22 mouse cellular contexts compared by ENCODE assay signal in genomic region chr6:4798382-4798781, GRCm38 (mm10). TPM values are rescaled to one million over a fixed set of nuclear protein-coding genes. Genes with fewer than 3 reads are reported as not detected.
A peak's percentile ranks its signal among the peaks of the same experiment; 100 is the strongest.
DNase-seq lines count a peak whose midpoint lies in the region; ATAC-seq lines count a peak whose summit lies in the region.
"Had no signal": no experiment of that assay in that cellular context is flagged by ENCODE, and none has a peak within 500 bp of the region (broad histone marks: within the 10 kb centered on the region; RNA-seq: fewer than 3 reads in every experiment).

No protein-coding gene starts in this region.

- H3K4me2 ChIP-seq in heart, embryonic 14.5 days (ENCODE audit: low read length), result no peak overlapping the region
- H3K4me2 ChIP-seq: hindbrain, embryonic 13.5 days; midbrain, embryonic 15.5 days; stomach, embryonic 15.5 days had no signal

- H3K4me1 ChIP-seq in heart, embryonic 14.5 days (ENCODE audit: control insufficient read depth in 2 of 2, insufficient read depth in 2 of 2, low read length in 2 of 2), result no peaks in the 10 kb centered on the region
- H3K4me1 ChIP-seq: hindbrain, embryonic 13.5 days; midbrain, embryonic 15.5 days; stomach, embryonic 15.5 days had no signal

- H3K36me3 ChIP-seq in heart, embryonic 14.5 days (ENCODE audit: control insufficient read depth, insufficient read depth, low read length), result no peaks in the 10 kb centered on the region
- no peaks in the 10 kb centered on the region for H3K36me3 ChIP-seq in macrophage (ENCODE audit: inconsistent target)
- H3K36me3 ChIP-seq: hindbrain, embryonic 13.5 days; midbrain, embryonic 15.5 days; stomach, embryonic 15.5 days had no signal

- no peaks in the 10 kb centered on the region for H3K27me3 ChIP-seq in heart, embryonic 14.5 days (ENCODE audit: control insufficient read depth, insufficient read depth, low read length)
- H3K27me3 ChIP-seq: hindbrain, embryonic 13.5 days; midbrain, embryonic 15.5 days; stomach, embryonic 15.5 days had no signal

- 36% methylated on average over 2 of the region's 2 CpGs for WGBS in heart, embryonic 14.5 days
- WGBS in macrophage (ENCODE audit: missing documents), result 15% methylated on average over 2 of the region's 2 CpGs

- no peaks in the 10 kb centered on the region for H3K9me3 ChIP-seq in heart, embryonic 14.5 days (ENCODE audit: control insufficient read depth, low read length)
- H3K9me3 ChIP-seq: hindbrain, embryonic 13.5 days; midbrain, embryonic 15.5 days; stomach, embryonic 15.5 days had no signal

- H3K79me2 ChIP-seq in macrophage (ENCODE audit: inconsistent target), result no peaks in the 10 kb centered on the region

- H3K9ac ChIP-seq in heart, embryonic 14.5 days (ENCODE audit: low read length), result no peak overlapping the region
- H3K9ac ChIP-seq: forebrain, postnatal 0 days; hindbrain, embryonic 13.5 days; midbrain, embryonic 15.5 days; stomach, embryonic 15.5 days had no signal

- no peak for DNase-seq in heart, postnatal 4 days
- peak; percentile 36 for DNase-seq in 416B (ENCODE audit: low read depth)
- peak; percentile 39 for DNase-seq in MEL-GATA-1-ER (ENCODE audit: extremely low read depth, low read depth)
- DNase-seq in Muller cell, postnatal 12 days (ENCODE audit: inconsistent ontology term), result no peak
- no peak for DNase-seq in kidney, postnatal 4 days
- DNase-seq: adrenal gland, postnatal 10 days; cerebellum, adult 11 months; cerebellum, postnatal 14 days; embryo, embryonic 11 days; forebrain, postnatal 0 days; kidney, adult 8-10 months; kidney, postnatal 14 days; liver; lung, adult 18-20 months; right cerebral cortex, postnatal 25 days; thymus, adult 2 months had no signal

- no peak overlapping the region for H3K4me3 ChIP-seq in heart, embryonic 14.5 days (ENCODE audit: control insufficient read depth in 1 of 2, insufficient read depth in 1 of 2, low read depth in 1 of 2, low read length in 2 of 2)
- no peak overlapping the region for H3K4me3 ChIP-seq in macrophage (ENCODE audit: inconsistent target)
- H3K4me3 ChIP-seq: hindbrain, embryonic 13.5 days; midbrain, embryonic 15.5 days; stomach, embryonic 15.5 days had no signal

- no peak for ATAC-seq in heart, embryonic 14.5 days (ENCODE audit: insufficient number of reproducible peaks, insufficient read depth, low FRiP score, low read depth)
- ATAC-seq: activated CD4-positive, CD25-positive, alpha-beta regulatory T cell, adult 4 months; forebrain, postnatal 0 days; midbrain, embryonic 15.5 days had no signal

- peak overlapping the region; percentile 21 to 28; a peak in 1 of 4 replicates for H3K27ac ChIP-seq in heart, embryonic 14.5 days (replicated peaks in 1 of 2; ENCODE audit: control insufficient read depth in 1 of 2, insufficient read depth in 1 of 2, low read depth in 2 of 2, low read length in 2 of 2)
- H3K27ac ChIP-seq in macrophage, result peak overlapping the region; percentile 46
- H3K27ac ChIP-seq: hindbrain, embryonic 13.5 days; midbrain, embryonic 15.5 days; stomach, embryonic 15.5 days had no signal

RNA-seq across cellular contexts. Expression of gene Peg10, which starts 51.3 kb away (rescaled TPM):
- polyA plus RNA-seq in heart, embryonic 14.5 days (2014; fragmentation: Nextera tagmentation; extraction: Ambion mirVana), result 2.4 and 2.9 TPM in 2 replicates
- total RNA-seq in heart, postnatal 4 days (2021), result 10 to 100 TPM in 1 of 2 experiments, 1 to 10 TPM in 1; 9.1 to 10.3 TPM
- 1 to 10 TPM in 1 of 26 experiments, under 1 TPM in 2, not detected in 23; 0.08 to 1.6 (median 0.08) TPM for total RNA-seq in macrophage (2018; cell fraction: chromatin; rRNA removed)
- under 1 TPM in 21 of 26 experiments, not detected in 5; under 0.01 to 0.14 (median 0.04) TPM for total RNA-seq in macrophage (2018; cell fraction: cytosol; rRNA removed)
- under 1 TPM in 13 of 26 experiments, not detected in 13; 0.05 to 0.34 (median 0.09) TPM for total RNA-seq in macrophage (2018; cell fraction: nucleus; rRNA removed)
- polyA plus RNA-seq in macrophage (2018), result 0.07 TPM in 1 of 3 replicates, not detected in the others

RNA-seq across cellular contexts. Expression of gene Sgce, which starts 51.4 kb away (rescaled TPM):
- 47.5 and 52.7 TPM in 2 replicates for polyA plus RNA-seq in heart, embryonic 14.5 days (2014; fragmentation: Nextera tagmentation; extraction: Ambion mirVana)
- 10 to 100 TPM; 45.5 to 48.0 TPM for total RNA-seq in heart, postnatal 4 days (2021)
- total RNA-seq in macrophage (2018; cell fraction: chromatin; rRNA removed), result 1 to 10 TPM in 1 of 26 experiments, under 1 TPM in 2, not detected in 23; 0.55 to 7.1 (median 0.82) TPM
- under 1 TPM in 6 of 26 experiments, not detected in 20; 0.07 to 0.19 (median 0.11) TPM for total RNA-seq in macrophage (2018; cell fraction: cytosol; rRNA removed)
- 1 to 10 TPM in 1 of 26 experiments, under 1 TPM in 2, not detected in 23; 0.46 to 2.1 (median 0.47) TPM for total RNA-seq in macrophage (2018; cell fraction: nucleus; rRNA removed)
- polyA plus RNA-seq in macrophage (2018), result 0.16 TPM in 1 of 3 replicates, not detected in the others

Comparison
In these comparisons a context has a peak if more than half of its experiments do, and no peak if none do; other contexts are left out.
1. DNase-seq: peak in 416B (single experiment) and MEL-GATA-1-ER (single experiment); none in heart, postnatal 4 days (single experiment), Muller cell, postnatal 12 days (single experiment) and kidney, postnatal 4 days (0 of 2).
2. RNA of gene Sgce, which starts 51.4 kb away (polyA plus RNA-seq): 47.5 to 52.7 TPM in heart, embryonic 14.5 days; 0.16 TPM in macrophage; every median in the first group is over 10 times any median in the second.